In genomic region chr3:87749036-87749435, GRCm38 (mm10) we compare ENCODE assay signal across 8 mouse cellular contexts. TPM values are rescaled to one million over a fixed set of nuclear protein-coding genes. Genes with fewer than 3 reads are reported as not detected.
DNase-seq lines count a peak whose midpoint lies in the region; ATAC-seq and TF ChIP-seq lines count a peak whose summit lies in the region.

No protein-coding gene starts in this region.

- H3K4me3 ChIP-seq in spleen, adult 2 months (ENCODE audit: extremely low read depth, insufficient read depth, insufficient read length): no peak overlapping the region
- H3K4me3 ChIP-seq in intestine, embryonic 15.5 days (replicated peaks): no peak overlapping the region
- no peak overlapping the region for H3K4me3 ChIP-seq in lung, adult 2 months (replicated peaks; ENCODE audit: extremely low read depth, low read depth, low read length)
- H3K4me3 ChIP-seq in thymus, adult 2 months (ENCODE audit: control insufficient read depth, insufficient read depth, low read length): no peak overlapping the region

- H3K4me2 ChIP-seq in intestine, embryonic 15.5 days (replicated peaks): no peak overlapping the region

- no peaks in the 10 kb centered on the region for H3K27me3 ChIP-seq in spleen, adult 2 months (ENCODE audit: control insufficient read depth, insufficient read depth, low read length)
- H3K27me3 ChIP-seq in intestine, embryonic 15.5 days (replicated peaks): no peaks in the 10 kb centered on the region
- no peaks in the 10 kb centered on the region; the same call in 1 of the 2 replicates for H3K27me3 ChIP-seq in thymus, adult 2 months (ENCODE audit: control insufficient read depth, insufficient read depth, low read length)

- peak; percentile 30 to 64 for DNase-seq in cerebellum, postnatal 25 days
- DNase-seq in spleen, adult 2 months (ENCODE audit: low read depth in 1 of 2, low spot score in 2 of 2): peak in 1 of 2 experiments; percentile 43
- DNase-seq in spleen, adult 12 weeks (ENCODE audit: low spot score): no peak
- peak; percentile 16 to 32 for DNase-seq in cerebellum, postnatal 36 days
- no peak for DNase-seq in lung, adult 2 months
- DNase-seq in thymus, adult 2 months: peak; percentile 64

- ATAC-seq in cerebellum, adult (ENCODE audit: insufficient number of reproducible peaks, low FRiP score, low TSS enrichment): no peak
- peak; percentile 44 for ATAC-seq in intestine, embryonic 15.5 days

- H3K27ac ChIP-seq in spleen, adult 2 months (ENCODE audit: insufficient read depth, low read length): no peak overlapping the region
- H3K27ac ChIP-seq in intestine, embryonic 15.5 days: no peak overlapping the region
- no peak overlapping the region for H3K27ac ChIP-seq in thymus, adult 2 months (ENCODE audit: control insufficient read depth, insufficient read depth, low read length)

- H3K4me1 ChIP-seq in spleen, adult 2 months (ENCODE audit: control insufficient read depth, insufficient read depth, insufficient read length): no peaks in the 10 kb centered on the region
- peaks cover 17% of the 10 kb centered on the region for H3K4me1 ChIP-seq in intestine, embryonic 15.5 days (replicated peaks)
- 0 out of 2 replicates have a peak, but pooled peaks cover 5% of the 10 kb centered on the region for H3K4me1 ChIP-seq in lung, adult 2 months (ENCODE audit: control insufficient read depth, insufficient read depth, low read length)
- H3K4me1 ChIP-seq in thymus, adult 2 months (replicated peaks; ENCODE audit: control insufficient read depth, insufficient read depth, low read length): no peaks in the 10 kb centered on the region

- WGBS in spleen, adult 2 months: 19% methylated on average over 5 of the region's 5 CpGs
- WGBS in intestine, embryonic 15.5 days: 17% methylated on average over 5 of the region's 5 CpGs
- 21% methylated on average over 5 of the region's 5 CpGs for WGBS in lung, adult 2 months
- WGBS in thymus, adult 2 months: 17% methylated on average over 5 of the region's 5 CpGs

- TF ChIP-seq CTCF in spleen, adult 2 months (IDR thresholded peaks at IDR 0.05; ENCODE audit: extremely low read depth, insufficient read depth, insufficient read length, insufficient replicate concordance): peak; percentile 71; the same call in 1 of the 2 replicates
- TF ChIP-seq CTCF in lung, adult 2 months (IDR thresholded peaks at IDR 0.05; ENCODE audit: insufficient read depth, low read length): peak; percentile 92
- peak; percentile 64; the same call in 1 of the 2 replicates for TF ChIP-seq CTCF in thymus, adult 2 months (IDR thresholded peaks at IDR 0.05; ENCODE audit: borderline replicate concordance, control insufficient read depth, extremely low read depth, insufficient read depth, low read length, poor library complexity)

- no peak overlapping the region for H3K9ac ChIP-seq in intestine, embryonic 15.5 days

- no peak for TF ChIP-seq POLR2A in spleen, adult 2 months (IDR thresholded peaks at IDR 0.05; ENCODE audit: low read depth, low read length)
- no peak for TF ChIP-seq POLR2A in lung, adult 2 months (IDR thresholded peaks at IDR 0.05; ENCODE audit: borderline replicate concordance, extremely low read depth, low read depth, low read length)
- no peak for TF ChIP-seq POLR2A in thymus, adult 2 months (IDR thresholded peaks at IDR 0.05; ENCODE audit: control insufficient read depth, extremely low read depth, insufficient read depth, low read length, poor library complexity)

- peaks cover 8% of the 10 kb centered on the region for H3K36me3 ChIP-seq in spleen, adult 2 months (ENCODE audit: control insufficient read depth, insufficient read depth, low read length)
- H3K36me3 ChIP-seq in intestine, embryonic 15.5 days: peaks cover 14% of the 10 kb centered on the region
- H3K36me3 ChIP-seq in thymus, adult 2 months (ENCODE audit: control insufficient read depth, insufficient read depth, low read length): no peaks in the 10 kb centered on the region

- no peaks in the 10 kb centered on the region for H3K9me3 ChIP-seq in intestine, embryonic 15.5 days

RNA-seq across cellular contexts. Expression of gene Lrrc71, which starts 0.6 kb away (rescaled TPM):
- 0.09 and 0.25 TPM in 2 replicates for polyA plus RNA-seq in spleen, adult 2 months (2012; rRNA removed)
- 0.36 and 0.48 TPM in 2 replicates for polyA plus RNA-seq in intestine, embryonic 15.5 days (2015; fragmentation: Nextera tagmentation; extraction: Ambion mirVana)
- 9.5 and 15.4 TPM in 2 replicates for polyA plus RNA-seq in lung, adult 2 months (2012; rRNA removed)
- polyA plus RNA-seq in thymus, adult 2 months (2012; rRNA removed): 0.39 and 0.56 TPM in 2 replicates

RNA-seq across cellular contexts. Expression of gene Ntrk1, which starts 45.9 kb away (rescaled TPM):
- 0.09 and 0.14 TPM in 2 replicates for polyA plus RNA-seq in spleen, adult 2 months (2012; rRNA removed)
- polyA plus RNA-seq in intestine, embryonic 15.5 days (2015; fragmentation: Nextera tagmentation; extraction: Ambion mirVana): 2.5 and 3.2 TPM in 2 replicates
- polyA plus RNA-seq in lung, adult 2 months (2012; rRNA removed): 0.56 and 0.87 TPM in 2 replicates
- polyA plus RNA-seq in thymus, adult 2 months (2012; rRNA removed): 0.67 and 0.89 TPM in 2 replicates

RNA-seq across cellular contexts. Expression of gene Insrr, which starts 47.7 kb away (rescaled TPM):
- polyA plus RNA-seq in spleen, adult 2 months (2012; rRNA removed): 0.25 and 0.42 TPM in 2 replicates
- polyA plus RNA-seq in intestine, embryonic 15.5 days (2015; fragmentation: Nextera tagmentation; extraction: Ambion mirVana): 0.44 and 0.52 TPM in 2 replicates
- 0.19 and 0.66 TPM in 2 replicates for polyA plus RNA-seq in lung, adult 2 months (2012; rRNA removed)
- 0.58 and 0.64 TPM in 2 replicates for polyA plus RNA-seq in thymus, adult 2 months (2012; rRNA removed)

Comparison
In these comparisons a context has a peak if more than half of its experiments do, and no peak if none do; other contexts are left out.
1. DNase-seq: peak in cerebellum, postnatal 25 days (2 of 2), cerebellum, postnatal 36 days (2 of 2) and thymus, adult 2 months (single experiment); none in spleen, adult 12 weeks (single experiment) and lung, adult 2 months (single experiment).
2. Peak in every context shown above with its lines, with median percentiles within 50 percentile points of each other: CTCF ChIP-seq.